Mouse (Mus musculus) cortical plate, adult 2 months (tissue): ENCODE data around the gene Map4k5. TPM values are rescaled to one million over a fixed set of nuclear protein-coding genes. Genes with fewer than 3 reads are reported as not detected.

ENCODE experiments used
- H3K27ac ChIP-seq: fragments of 200-500 bp; 2 replicates; pipeline ENCODE4 v1.5.1; 2012; ENCODE audit warnings: low read length, control low read depth, inconsistent platforms; ENCODE audit not compliant: insufficient read depth
- H3K4me1 ChIP-seq: fragments of 200-500 bp; 2 replicates; pipeline ENCODE4 v1.6.1; 2011; ENCODE audit warnings: low read length; ENCODE audit not compliant: control insufficient read depth, insufficient read depth
- H3K4me3 ChIP-seq: fragments of 200-500 bp; 2 replicates; pipeline ENCODE4 v1.5.1; 2011; ENCODE audit warnings: mild to moderate bottlenecking, low read length, control low read depth; ENCODE audit not compliant: insufficient read depth
- CTCF ChIP-seq: fragments of 200-500 bp; IDR thresholded peaks from 2 replicates; pipeline ENCODE4 v1.5.1; 2011; ENCODE audit warnings: mild to moderate bottlenecking, control low read depth, low read length; ENCODE audit not compliant: insufficient read depth; ENCODE audit errors: extremely low read depth
- POLR2A ChIP-seq: fragments of 200-500 bp; IDR thresholded peaks from 2 replicates; pipeline ENCODE4 v1.6.1; 2011; ENCODE audit warnings: mild to moderate bottlenecking, low read length, control low read depth; ENCODE audit not compliant: insufficient read depth; ENCODE audit errors: extremely low read depth
- polyA plus RNA-seq: library from polyadenylated mRNA; depleted of rRNA; stranded (reverse); fragments of >200 nt; gene quantifications from 2 replicates; pipeline ENCODE4 v1.2.3, GENCODE M21; 2012

Map4k5 gene
- polyA plus RNA-seq, 1 experiment = 25.3 TPM

DNA sequence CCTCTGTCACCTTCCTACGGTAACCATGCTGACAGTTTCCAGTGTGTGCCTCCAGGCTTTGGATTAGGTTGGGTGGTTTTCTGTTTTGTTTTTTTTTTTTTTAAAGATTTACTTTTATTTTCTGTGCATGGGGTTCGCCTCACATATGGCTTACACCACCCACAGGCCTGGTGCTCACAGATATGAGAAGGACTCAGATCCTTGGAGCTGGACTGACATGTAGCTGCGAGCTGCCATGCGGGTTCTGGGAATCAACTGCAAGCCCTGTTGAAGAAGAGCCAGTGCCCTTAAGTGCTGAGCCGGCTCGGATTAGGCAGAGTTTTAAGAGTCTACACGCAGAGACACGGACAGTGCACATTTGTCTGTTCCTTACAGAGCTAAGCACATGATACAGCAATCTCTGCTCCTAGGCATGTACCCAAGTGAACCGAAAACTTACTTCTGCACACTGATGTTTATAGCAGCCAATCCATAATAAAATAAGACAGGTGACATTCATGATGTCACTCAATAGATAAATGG lies 15.1 kb downstream of the Map4k5 start:
- Histone ChIP-seq H3K27ac (no peak overlapping the region), H3K4me3 (no peak overlapping the region), H3K4me1 (peaks cover 8% of the 10 kb centered on the region)
- no peak for TF ChIP-seq POLR2A
- no peak for TF ChIP-seq CTCF

GRCm38 (mm10) chr12:69871632-69872031 lies 21.4 kb downstream of the Map4k5 start:
- H3K27ac ChIP-seq = no peak overlapping the region
- no peak overlapping the region for H3K4me3 ChIP-seq
- H3K4me1 ChIP-seq = no peaks in the 10 kb centered on the region; the same call in 1 of the 2 replicates
- TF ChIP-seq CTCF (no peak), POLR2A (no peak)

DNA sequence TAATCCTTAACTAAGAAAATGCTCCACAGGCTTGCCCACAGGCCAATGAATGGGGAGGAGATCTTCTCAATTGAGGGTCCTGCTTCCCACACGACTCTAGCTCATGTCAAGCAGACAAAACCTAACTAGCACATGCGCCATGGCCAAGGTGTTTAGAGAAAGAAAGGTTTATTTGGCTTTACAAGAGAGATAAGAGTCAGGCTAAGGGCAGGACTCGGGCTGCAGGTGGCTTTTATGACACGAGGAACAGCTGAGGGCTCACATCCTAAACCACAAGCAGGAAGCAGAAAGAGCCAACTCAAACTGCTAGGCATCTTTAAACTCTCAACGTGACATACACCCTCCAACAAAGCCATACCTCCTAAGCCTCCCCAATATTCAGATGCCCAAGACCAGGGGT lies 25.7 kb downstream of the Map4k5 start:
- no peak for TF ChIP-seq POLR2A
- no peak for TF ChIP-seq CTCF
- no peak overlapping the region for H3K27ac ChIP-seq
- no peak overlapping the region for H3K4me3 ChIP-seq
- peaks cover 4% of the 10 kb centered on the region for H3K4me1 ChIP-seq

DNA sequence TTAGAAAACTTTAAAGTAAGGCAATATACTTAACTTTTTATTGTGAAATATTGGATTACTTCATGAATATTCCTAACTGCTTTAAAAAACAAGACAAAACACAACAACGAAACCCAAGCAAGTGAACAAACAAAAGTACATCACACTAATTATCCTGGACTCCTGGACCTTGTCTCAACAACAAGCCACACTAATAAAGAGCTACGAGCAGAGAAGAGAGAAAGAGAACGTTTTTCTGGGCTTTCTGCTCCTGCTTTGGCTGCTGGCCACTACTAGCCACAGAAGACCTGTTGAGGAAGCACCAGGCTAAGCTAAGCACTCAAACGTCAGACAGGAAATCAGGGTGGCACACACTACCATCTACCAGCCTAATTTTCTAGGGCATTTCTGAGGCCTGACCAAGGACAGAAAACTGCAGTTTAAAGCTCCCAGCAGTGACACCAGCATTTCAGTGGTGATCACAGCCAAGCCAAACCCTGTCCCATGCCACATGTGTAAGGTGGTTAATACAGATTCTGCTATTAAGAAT lies 28.8 kb downstream of the Map4k5 start:
- Histone ChIP-seq H3K27ac (no peak overlapping the region), H3K4me3 (no peak overlapping the region), H3K4me1 (peaks cover 4% of the 10 kb centered on the region)
- no peak for TF ChIP-seq CTCF
- TF ChIP-seq POLR2A = no peak

- Histone ChIP-seq H3K4me1 (peaks cover 4% of the 10 kb centered on the region), H3K4me3 (no peak overlapping the region), H3K27ac (no peak overlapping the region)
- TF ChIP-seq CTCF = no peak
- no peak for TF ChIP-seq POLR2A
Measured at GRCm38 (mm10) chr12:69863505-69863904, 29.5 kb downstream of the Map4k5 start.

DNA sequence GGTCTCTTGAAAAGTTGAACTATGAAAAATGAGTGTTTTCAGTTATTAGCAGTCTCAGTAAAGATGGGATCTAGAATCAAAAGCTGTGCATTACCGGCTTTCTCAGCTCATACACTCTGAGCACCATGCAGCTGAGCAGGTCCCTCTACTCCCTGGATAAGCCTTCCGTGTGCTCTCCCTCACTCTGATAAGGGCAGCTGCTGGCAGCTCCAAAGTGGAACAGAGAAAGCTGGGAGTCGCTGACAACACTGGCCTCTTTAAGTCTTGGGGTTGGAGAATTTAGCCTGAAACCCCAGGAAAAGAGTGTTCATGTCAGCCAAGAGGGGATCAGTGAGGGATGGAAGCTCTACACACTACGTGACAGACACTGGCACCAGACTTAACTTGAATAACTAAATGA lies 34.2 kb downstream of the Map4k5 start:
- Histone ChIP-seq H3K4me1 (no peaks in the 10 kb centered on the region; the same call in 1 of the 2 replicates), H3K4me3 (no peak overlapping the region), H3K27ac (no peak overlapping the region)
- TF ChIP-seq CTCF = no peak
- TF ChIP-seq POLR2A = no peak

- Histone ChIP-seq H3K4me3 (no peak overlapping the region), H3K27ac (no peak overlapping the region), H3K4me1 (peaks cover 2% of the 10 kb centered on the region; the same call in 1 of the 2 replicates)
- no peak for TF ChIP-seq POLR2A
- no peak for TF ChIP-seq CTCF
Measured at GRCm38 (mm10) chr12:69857597-69857996, 35.4 kb downstream of the Map4k5 start.

- H3K4me1 ChIP-seq = peaks cover 5% of the 10 kb centered on the region
- TF ChIP-seq CTCF = no peak
- no peak for TF ChIP-seq POLR2A
- H3K27ac ChIP-seq = no peak overlapping the region
- H3K4me3 ChIP-seq = no peak overlapping the region
Measured at GRCm38 (mm10) chr12:69856398-69856797, 36.6 kb downstream of the Map4k5 start.

DNA sequence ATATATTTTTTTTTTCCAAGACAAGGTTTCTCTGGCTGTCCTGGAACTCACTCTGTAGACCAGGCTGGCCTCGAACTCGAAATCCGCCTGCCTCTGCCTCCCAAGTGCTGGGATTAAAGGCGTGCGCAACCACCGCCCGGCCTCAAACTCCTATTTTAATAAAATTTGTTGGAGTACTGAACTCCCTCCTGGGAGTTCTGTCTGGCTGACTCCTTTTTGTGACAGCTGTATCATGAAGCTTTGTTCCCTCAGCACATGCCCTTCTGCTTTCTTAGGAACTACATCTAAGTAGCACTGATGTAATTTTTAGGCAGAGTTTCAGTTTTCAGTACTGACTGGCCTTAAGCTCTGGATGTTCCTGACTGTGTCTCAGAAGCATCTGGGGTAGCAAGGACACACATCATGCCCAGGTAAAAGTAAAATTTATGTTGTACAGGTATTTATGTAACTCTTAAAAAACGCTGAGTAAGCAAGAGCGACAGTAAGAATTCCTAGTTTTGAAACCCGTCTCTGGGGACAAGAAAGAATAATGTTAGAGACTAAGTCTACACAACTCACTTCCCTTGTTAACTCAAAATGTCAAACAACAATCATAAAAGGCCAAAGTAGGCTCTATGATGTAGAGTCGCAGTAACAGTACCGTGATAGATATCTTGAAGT lies 37.2 kb downstream of the Map4k5 start:
- TF ChIP-seq POLR2A (no peak), CTCF (no peak)
- Histone ChIP-seq H3K27ac (no peak overlapping the region), H3K4me1 (peaks cover 5% of the 10 kb centered on the region), H3K4me3 (no peak overlapping the region)

DNA sequence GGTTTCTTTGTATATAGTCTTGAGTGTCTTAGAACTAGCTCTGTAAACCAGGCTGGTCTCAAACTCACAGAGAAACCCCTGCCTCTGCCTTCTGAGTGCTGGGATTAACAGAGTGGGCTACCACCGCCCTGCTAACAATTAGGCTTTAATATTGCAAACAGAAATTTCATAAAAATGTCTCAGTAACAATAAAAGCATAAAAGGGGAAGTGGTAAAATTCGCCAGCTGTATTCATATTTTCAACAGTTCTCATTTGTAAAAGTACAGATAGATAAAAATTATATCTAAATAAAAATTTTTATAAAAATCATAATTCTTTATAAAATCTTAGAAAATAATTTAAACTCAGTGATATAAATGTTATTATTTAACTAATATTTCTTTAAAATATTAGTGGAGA lies 39.1 kb downstream of the Map4k5 start:
- Histone ChIP-seq H3K27ac (no peak overlapping the region), H3K4me3 (no peak overlapping the region), H3K4me1 (peaks cover 5% of the 10 kb centered on the region)
- TF ChIP-seq CTCF (no peak), POLR2A (no peak)
